Mouse (Mus musculus) ovary, postnatal 10 days (tissue): ENCODE measurements around the gene C3ar1.
A peak's percentile ranks its signal among the peaks of the same experiment; 100 is the strongest.

Experiments used
- DNase-seq: peaks from one replicate; pipeline ENCODE4 v3.0.0; 2022; ENCODE audit warnings: low spot score

C3ar1 gene

GRCm38 (mm10) chr6:122855955-122856354 lies at the start of gene C3ar1:
Gene C3ar1, minus strand, starts transcription at chr6:122856161.
- no peak for DNase-seq

- DNase-seq: peak; percentile 18
Measured at GRCm38 (mm10) chr6:122892442-122893049, 36.6 kb upstream of the C3ar1 start.

- DNase-seq: no peak
Measured at GRCm38 (mm10) chr6:122889599-122889998, 33.6 kb upstream of the C3ar1 start.

- DNase-seq: no peak
Measured at GRCm38 (mm10) chr6:122883603-122884002, 27.6 kb upstream of the C3ar1 start.

- no peak for DNase-seq
Measured at GRCm38 (mm10) chr6:122881287-122881686, 25.3 kb upstream of the C3ar1 start.

- no peak for DNase-seq
Measured at GRCm38 (mm10) chr6:122879781-122880505, 24.0 kb upstream of the C3ar1 start.

GRCm38 (mm10) chr6:122879141-122879735 lies 23.3 kb upstream of the C3ar1 start:
- DNase-seq: no peak

- no peak for DNase-seq
Measured at GRCm38 (mm10) chr6:122874720-122875389, 18.9 kb upstream of the C3ar1 start.

- peak; percentile 93 for DNase-seq
Measured at GRCm38 (mm10) chr6:122873871-122874719, 18.1 kb upstream of the C3ar1 start, which contains the start of gene Necap1. Gene Necap1, plus strand, starts transcription at chr6:122874474.

GRCm38 (mm10) chr6:122872800-122873199 lies 16.8 kb upstream of the C3ar1 start:
- no peak for DNase-seq

- no peak for DNase-seq
Measured at GRCm38 (mm10) chr6:122869846-122870245, 13.9 kb upstream of the C3ar1 start.

GRCm38 (mm10) chr6:122867914-122868313 lies 12.0 kb upstream of the C3ar1 start:
- DNase-seq: no peak

GRCm38 (mm10) chr6:122862871-122863270 lies 6.9 kb upstream of the C3ar1 start:
- DNase-seq: no peak

- no peak for DNase-seq
Measured at GRCm38 (mm10) chr6:122862434-122862833, 6.5 kb upstream of the C3ar1 start.

- no peak for DNase-seq
Measured at GRCm38 (mm10) chr6:122854552-122854951, 1.4 kb downstream of the C3ar1 start.

GRCm38 (mm10) chr6:122852696-122853095 lies 3.3 kb downstream of the C3ar1 start:
- no peak for DNase-seq

GRCm38 (mm10) chr6:122843759-122844158 lies 12.2 kb downstream of the C3ar1 start:
- no peak for DNase-seq

GRCm38 (mm10) chr6:122837539-122837938 lies 18.4 kb downstream of the C3ar1 start:
- DNase-seq: no peak

- DNase-seq: no peak
Measured at GRCm38 (mm10) chr6:122836974-122837373, 19.0 kb downstream of the C3ar1 start.

- DNase-seq: no peak
Measured at GRCm38 (mm10) chr6:122834365-122834764, 21.6 kb downstream of the C3ar1 start.

- no peak for DNase-seq
Measured at GRCm38 (mm10) chr6:122832880-122833279, 23.1 kb downstream of the C3ar1 start.

GRCm38 (mm10) chr6:122828086-122828485 lies 27.9 kb downstream of the C3ar1 start:
- DNase-seq: no peak
